Mouse (Mus musculus): ENCODE measurements at regions not wholly inside any gene's neighbourhood (a gene's known extent, or its start where the extent isn't known, plus 50 kb on each side); places are given as distances from the start of the nearest gene placed in this dataset.

DNA sequence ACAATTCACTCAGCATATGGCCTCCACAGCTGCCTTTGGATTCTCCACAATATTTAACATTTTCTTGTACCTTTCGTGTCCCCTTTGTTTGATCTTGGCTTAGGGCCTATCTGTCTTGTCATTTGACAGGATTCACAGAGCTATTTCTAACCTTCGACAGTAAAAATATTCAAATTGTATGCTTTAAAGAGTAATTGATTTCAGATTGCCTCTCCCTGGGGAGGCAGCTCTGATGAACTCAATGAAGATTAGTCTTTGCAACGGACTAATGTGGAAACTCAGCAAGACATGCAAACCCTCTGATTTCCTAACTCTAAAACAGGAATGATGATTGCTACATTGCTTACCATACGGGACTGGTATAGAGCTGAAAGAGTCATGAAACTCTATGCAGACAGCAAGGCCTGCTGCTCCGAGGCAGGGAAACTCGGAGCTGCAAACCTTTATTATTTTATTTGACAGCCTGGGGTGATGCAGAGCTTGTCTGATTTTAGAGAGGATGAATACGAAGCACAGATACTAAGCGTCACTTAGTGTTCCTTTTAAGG lies 67.2 kb upstream of the Cd28 start:
- no peak overlapping the region for H3K27ac ChIP-seq (replicated peaks)
- H3K9me3 ChIP-seq (replicated peaks), result no peaks in the 10 kb centered on the region
- no peaks in the 10 kb centered on the region for H3K27me3 ChIP-seq (replicated peaks)
- no peak overlapping the region for H3K9ac ChIP-seq (replicated peaks)
- 42% methylated on average over 8 of the region's 8 CpGs for WGBS
- no peak for ATAC-seq (ENCODE audit: low FRiP score)
- H3K4me1 ChIP-seq, result peaks cover 7% of the 10 kb centered on the region
- H3K4me3 ChIP-seq (replicated peaks), result no peak overlapping the region
- H3K4me2 ChIP-seq, result no peak overlapping the region
- H3K36me3 ChIP-seq, result no peaks in the 10 kb centered on the region

DNA sequence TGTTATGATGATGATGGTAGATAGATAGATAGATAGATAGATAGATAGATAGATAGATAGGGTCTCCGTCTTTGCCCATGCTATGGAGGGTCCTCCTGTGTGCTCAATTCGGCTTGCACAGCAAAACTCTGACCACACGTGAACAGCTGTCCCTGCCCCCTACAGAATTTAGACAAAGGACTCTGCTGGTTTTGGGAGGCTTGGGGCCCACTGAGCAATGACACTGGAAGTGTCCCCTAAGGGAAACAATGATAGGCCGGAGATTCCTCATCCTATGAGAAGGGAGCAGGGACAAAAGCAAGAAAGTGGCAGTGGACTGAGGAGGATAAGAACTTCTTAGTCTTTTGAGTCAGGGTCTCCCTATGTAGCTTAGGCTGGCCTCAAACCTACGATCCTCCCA lies 69.8 kb upstream of the Cd28 start:
- 74% methylated on average over 5 of the region's 5 CpGs for WGBS

DNA sequence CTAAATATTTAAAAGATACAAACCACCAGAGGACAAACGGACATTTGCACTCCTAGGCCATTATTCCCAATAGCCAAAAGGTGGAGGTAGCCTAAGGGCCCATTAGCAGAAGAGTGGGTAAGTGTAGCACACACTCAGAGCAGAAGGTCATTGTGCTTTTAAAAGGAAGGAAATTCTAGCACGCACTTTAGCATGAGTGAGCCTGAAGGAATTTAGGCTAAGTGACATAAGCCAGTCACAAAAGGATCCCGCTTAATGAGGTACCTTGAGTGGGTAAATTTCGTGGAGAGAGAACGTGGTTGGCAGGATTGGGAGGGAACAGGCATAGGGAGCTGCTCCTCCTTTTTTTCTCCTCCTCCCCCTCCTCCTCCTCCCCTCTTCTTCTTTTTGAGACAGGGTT lies 70.4 kb upstream of the Cd28 start:
- no peak overlapping the region for H3K4me3 ChIP-seq (replicated peaks)
- ATAC-seq (ENCODE audit: low FRiP score), result no peak
- no peaks in the 10 kb centered on the region for H3K36me3 ChIP-seq
- H3K4me1 ChIP-seq, result peaks cover 7% of the 10 kb centered on the region
- H3K27me3 ChIP-seq (replicated peaks), result no peaks in the 10 kb centered on the region
- H3K9me3 ChIP-seq (replicated peaks), result no peaks in the 10 kb centered on the region
- 76% methylated on average over 5 of the region's 5 CpGs for WGBS
- H3K9ac ChIP-seq (replicated peaks), result no peak overlapping the region
- no peak overlapping the region for H3K4me2 ChIP-seq
- H3K27ac ChIP-seq (replicated peaks), result no peak overlapping the region

More for the DNA sequence above, 69.8 kb upstream of the Cd28 start:
- H3K36me3 ChIP-seq, result no peaks in the 10 kb centered on the region
- no peak overlapping the region for H3K27ac ChIP-seq (replicated peaks)
- no peaks in the 10 kb centered on the region for H3K9me3 ChIP-seq (replicated peaks)
- no peaks in the 10 kb centered on the region for H3K27me3 ChIP-seq (replicated peaks)
- no peak for ATAC-seq (ENCODE audit: low FRiP score)
- H3K4me1 ChIP-seq, result peaks cover 7% of the 10 kb centered on the region
- H3K4me2 ChIP-seq, result no peak overlapping the region
- no peak overlapping the region for H3K4me3 ChIP-seq (replicated peaks)
- H3K9ac ChIP-seq (replicated peaks), result no peak overlapping the region

DNA sequence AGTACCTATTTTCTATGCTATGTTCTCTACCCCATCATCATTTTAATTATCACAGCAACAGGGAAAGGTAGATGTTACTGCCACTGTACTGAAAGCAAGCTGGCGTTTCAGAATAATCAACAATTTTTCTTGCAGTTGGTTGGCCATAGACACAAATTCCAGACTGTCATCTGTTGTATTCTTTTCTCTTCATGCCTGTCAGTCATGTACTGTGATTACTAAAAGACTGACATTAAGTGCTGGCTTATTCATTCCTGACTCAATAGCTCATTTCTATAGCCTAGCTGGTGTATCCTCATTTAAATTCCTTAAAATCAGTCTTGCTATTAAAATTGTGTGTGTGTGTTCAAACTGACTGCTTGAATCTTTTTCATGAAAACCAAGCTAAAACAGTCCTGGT lies 71.4 kb upstream of the Cd28 start:
- WGBS, result 66% methylated on average over 1 of the region's 1 CpGs
- no peak for ATAC-seq (ENCODE audit: low FRiP score)
- H3K36me3 ChIP-seq, result no peaks in the 10 kb centered on the region

DNA sequence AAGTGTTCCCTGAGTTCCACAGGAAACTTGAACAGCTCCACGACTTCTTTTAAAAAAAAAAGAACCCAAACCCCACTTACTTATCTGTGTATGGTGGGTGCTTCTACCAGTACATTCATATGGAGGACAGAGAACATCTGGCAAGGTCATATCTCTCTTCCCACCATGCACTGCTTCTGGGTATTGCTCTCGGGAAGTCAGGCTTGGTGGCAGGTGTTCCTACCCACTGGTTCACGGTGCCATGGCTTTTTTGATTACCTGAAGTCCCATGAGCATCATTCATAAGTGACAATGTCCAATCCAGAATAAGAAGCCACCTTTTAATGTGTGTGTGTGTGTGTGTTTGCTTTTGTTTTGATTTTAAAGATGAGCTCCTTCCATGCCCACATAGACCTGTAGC lies 73.8 kb upstream of the Cd28 start:
- no peaks in the 10 kb centered on the region for H3K9me3 ChIP-seq (replicated peaks)
- H3K4me3 ChIP-seq (replicated peaks), result no peak overlapping the region
- no peak for ATAC-seq (ENCODE audit: low FRiP score)
- no peak overlapping the region for H3K9ac ChIP-seq (replicated peaks)
- H3K4me1 ChIP-seq, result peaks cover 5% of the 10 kb centered on the region; the same call in 1 of the 2 replicates
- no peak overlapping the region for H3K4me2 ChIP-seq
- 61% methylated on average over 3 of the region's 3 CpGs for WGBS
- no peaks in the 10 kb centered on the region for H3K27me3 ChIP-seq (replicated peaks)
- no peak overlapping the region for H3K27ac ChIP-seq (replicated peaks)
- H3K36me3 ChIP-seq, result no peaks in the 10 kb centered on the region

More for the DNA sequence above, 71.4 kb upstream of the Cd28 start:
- peaks cover 7% of the 10 kb centered on the region for H3K4me1 ChIP-seq
- H3K27ac ChIP-seq (replicated peaks), result no peak overlapping the region
- H3K9ac ChIP-seq (replicated peaks), result no peak overlapping the region
- no peaks in the 10 kb centered on the region for H3K27me3 ChIP-seq (replicated peaks)
- H3K9me3 ChIP-seq (replicated peaks), result no peaks in the 10 kb centered on the region
- no peak overlapping the region for H3K4me3 ChIP-seq (replicated peaks)
- no peak overlapping the region for H3K4me2 ChIP-seq

DNA sequence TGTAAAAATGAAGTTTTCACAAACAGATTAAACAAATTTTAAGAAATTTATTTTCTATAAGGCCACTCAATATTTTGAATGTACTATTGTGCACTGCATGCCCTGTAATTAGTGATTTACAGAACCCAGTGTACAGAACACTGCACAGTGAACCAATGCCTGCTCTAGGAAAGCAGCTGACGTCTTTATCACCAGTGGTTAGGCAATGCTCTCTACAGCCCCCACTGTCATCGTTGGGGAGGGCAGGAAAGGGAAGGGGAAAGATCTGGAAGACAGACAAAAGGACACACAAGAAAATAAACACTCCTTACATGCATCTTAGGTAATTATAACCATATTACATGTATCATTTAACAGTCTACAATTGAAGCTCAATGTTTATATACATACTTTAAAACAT lies 74.4 kb upstream of the Cd28 start:
- WGBS, result 47% methylated on average over 2 of the region's 2 CpGs
- no peak for ATAC-seq (ENCODE audit: low FRiP score)
- H3K27me3 ChIP-seq (replicated peaks), result no peaks in the 10 kb centered on the region

DNA sequence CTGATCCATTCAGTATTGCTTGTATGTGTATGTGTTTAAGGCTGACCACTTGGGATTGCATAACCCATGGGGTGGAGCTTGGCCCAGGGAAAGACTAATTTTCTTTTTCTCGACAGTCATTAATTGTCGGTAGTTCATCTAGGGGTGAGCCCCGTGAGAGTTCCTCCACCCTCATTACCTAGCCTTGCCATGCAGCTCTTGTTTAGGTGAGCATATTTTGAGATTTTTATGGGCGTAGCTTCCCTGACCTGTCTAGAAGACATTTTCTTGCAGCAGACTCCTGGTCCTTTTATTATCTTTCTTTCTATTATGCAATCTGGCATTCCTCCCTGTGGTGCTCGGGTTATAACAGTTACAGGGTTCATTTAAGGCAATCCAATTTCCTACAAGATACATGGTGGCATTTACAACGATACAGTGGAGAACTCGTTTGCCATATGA lies 74.4 kb upstream of the Raph1 start:
- Histone ChIP-seq H3K9me3 (replicated peaks) (no peaks in the 10 kb centered on the region), H3K4me2 (no peak overlapping the region), H3K27ac (replicated peaks) (no peak overlapping the region), H3K27me3 (replicated peaks) (no peaks in the 10 kb centered on the region), H3K4me1 (peaks cover 5% of the 10 kb centered on the region; the same call in 1 of the 2 replicates), H3K4me3 (replicated peaks) (no peak overlapping the region), H3K36me3 (no peaks in the 10 kb centered on the region), H3K9ac (replicated peaks) (no peak overlapping the region)
- WGBS, result 37% methylated on average over 7 of the region's 7 CpGs
- peak; percentile 74 for ATAC-seq (ENCODE audit: low FRiP score)

More for the DNA sequence above, 74.4 kb upstream of the Cd28 start:
- no peak overlapping the region for H3K4me2 ChIP-seq
- H3K4me1 ChIP-seq, result peaks cover 5% of the 10 kb centered on the region; the same call in 1 of the 2 replicates
- H3K4me3 ChIP-seq (replicated peaks), result no peak overlapping the region
- H3K9ac ChIP-seq (replicated peaks), result no peak overlapping the region
- H3K27ac ChIP-seq (replicated peaks), result no peak overlapping the region
- H3K36me3 ChIP-seq, result no peaks in the 10 kb centered on the region
- H3K9me3 ChIP-seq (replicated peaks), result no peaks in the 10 kb centered on the region

DNA sequence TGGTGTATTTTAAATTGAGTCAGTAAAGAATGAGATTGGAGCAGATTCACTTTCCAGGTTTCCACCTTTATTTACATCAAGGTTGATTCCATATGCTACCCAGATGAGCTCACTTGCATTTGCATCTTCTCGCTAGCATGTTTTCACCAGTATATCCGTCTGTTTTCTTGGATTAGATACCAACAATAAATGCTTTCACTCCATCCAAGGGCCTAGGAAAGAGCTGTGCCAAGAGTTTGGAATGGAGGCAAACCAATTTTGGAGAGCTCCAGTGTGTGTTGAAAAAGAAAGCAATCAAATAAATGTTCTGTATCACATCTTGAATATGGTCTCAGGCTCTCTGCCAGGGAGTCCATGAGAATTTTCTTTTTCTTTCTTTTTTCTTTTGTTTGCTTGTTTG lies 72.6 kb upstream of the Raph1 start:
- no peak overlapping the region for H3K4me2 ChIP-seq
- no peak for ATAC-seq (ENCODE audit: low FRiP score)
- H3K4me1 ChIP-seq, result peaks cover 5% of the 10 kb centered on the region; the same call in 1 of the 2 replicates
- H3K4me3 ChIP-seq (replicated peaks), result no peak overlapping the region
- no peak overlapping the region for H3K9ac ChIP-seq (replicated peaks)
- 81% methylated on average over 2 of the region's 2 CpGs for WGBS
- no peaks in the 10 kb centered on the region for H3K9me3 ChIP-seq (replicated peaks)
- no peak overlapping the region for H3K27ac ChIP-seq (replicated peaks)
- H3K27me3 ChIP-seq (replicated peaks), result no peaks in the 10 kb centered on the region
- no peaks in the 10 kb centered on the region for H3K36me3 ChIP-seq

DNA sequence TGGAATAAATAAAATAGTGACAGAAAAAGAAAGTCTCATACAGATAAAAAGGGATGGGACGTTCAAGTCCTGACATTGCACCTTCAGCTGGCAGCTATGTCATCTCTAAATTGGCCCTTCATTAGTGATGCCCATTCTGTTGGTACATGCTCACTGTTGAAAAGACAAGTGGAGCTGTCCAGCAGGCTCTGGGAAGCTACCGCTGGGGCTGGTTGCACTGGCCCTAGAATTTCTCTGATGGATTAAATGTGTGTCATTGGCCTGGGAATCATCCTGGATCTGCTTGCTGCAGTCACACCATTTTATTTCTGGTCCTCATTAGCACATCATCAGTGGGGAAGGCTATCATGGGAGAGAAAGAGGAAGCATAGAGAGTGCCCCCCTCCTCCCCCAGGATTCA lies 72.2 kb upstream of the Raph1 start:
- Histone ChIP-seq H3K9me3 (replicated peaks) (no peaks in the 10 kb centered on the region), H3K4me2 (no peak overlapping the region), H3K27ac (replicated peaks) (no peak overlapping the region), H3K36me3 (no peaks in the 10 kb centered on the region), H3K4me3 (replicated peaks) (no peak overlapping the region), H3K4me1 (peaks cover 5% of the 10 kb centered on the region; the same call in 1 of the 2 replicates), H3K9ac (replicated peaks) (no peak overlapping the region), H3K27me3 (replicated peaks) (no peaks in the 10 kb centered on the region)
- 72% methylated on average over 2 of the region's 2 CpGs for WGBS
- ATAC-seq (ENCODE audit: low FRiP score), result no peak

DNA sequence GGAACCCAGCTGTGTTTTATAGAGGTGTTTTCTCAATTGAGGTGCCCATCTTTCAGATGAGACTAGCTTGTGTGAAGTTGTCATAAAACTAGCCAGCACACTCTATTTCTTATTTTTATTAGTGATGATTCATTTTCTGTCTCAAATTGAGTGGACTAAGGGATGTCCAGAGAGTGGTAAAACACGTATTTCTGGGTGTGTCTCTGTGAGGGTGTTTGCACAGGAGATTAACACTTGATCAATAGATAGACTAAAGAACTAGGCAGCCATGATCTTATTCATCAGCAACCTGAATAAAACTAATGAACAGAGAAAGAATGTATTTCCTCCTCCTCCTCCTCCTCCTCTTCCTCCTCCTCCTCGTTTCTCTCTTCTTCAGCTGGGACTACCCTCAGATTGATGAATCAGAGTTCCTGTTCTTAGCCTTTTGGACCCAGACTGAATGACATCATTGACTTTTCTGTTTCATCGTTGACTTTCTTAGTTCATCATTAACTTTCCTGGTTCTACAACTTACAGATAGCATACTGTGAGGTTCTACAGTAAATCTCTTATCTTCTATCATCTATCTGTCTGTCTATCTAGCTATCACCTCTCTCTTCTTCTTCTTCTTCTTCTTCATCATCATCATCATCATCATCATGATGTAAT lies 70.0 kb upstream of the Raph1 start:
- no peaks in the 10 kb centered on the region for H3K9me3 ChIP-seq (replicated peaks)
- no peaks in the 10 kb centered on the region for H3K27me3 ChIP-seq (replicated peaks)
- no peak overlapping the region for H3K9ac ChIP-seq (replicated peaks)
- WGBS, result 80% methylated on average over 3 of the region's 3 CpGs
- H3K36me3 ChIP-seq, result no peaks in the 10 kb centered on the region
- H3K4me2 ChIP-seq, result no peak overlapping the region
- peaks cover 5% of the 10 kb centered on the region; the same call in 1 of the 2 replicates for H3K4me1 ChIP-seq
- no peak for ATAC-seq (ENCODE audit: low FRiP score)
- no peak overlapping the region for H3K27ac ChIP-seq (replicated peaks)
- H3K4me3 ChIP-seq (replicated peaks), result no peak overlapping the region

DNA sequence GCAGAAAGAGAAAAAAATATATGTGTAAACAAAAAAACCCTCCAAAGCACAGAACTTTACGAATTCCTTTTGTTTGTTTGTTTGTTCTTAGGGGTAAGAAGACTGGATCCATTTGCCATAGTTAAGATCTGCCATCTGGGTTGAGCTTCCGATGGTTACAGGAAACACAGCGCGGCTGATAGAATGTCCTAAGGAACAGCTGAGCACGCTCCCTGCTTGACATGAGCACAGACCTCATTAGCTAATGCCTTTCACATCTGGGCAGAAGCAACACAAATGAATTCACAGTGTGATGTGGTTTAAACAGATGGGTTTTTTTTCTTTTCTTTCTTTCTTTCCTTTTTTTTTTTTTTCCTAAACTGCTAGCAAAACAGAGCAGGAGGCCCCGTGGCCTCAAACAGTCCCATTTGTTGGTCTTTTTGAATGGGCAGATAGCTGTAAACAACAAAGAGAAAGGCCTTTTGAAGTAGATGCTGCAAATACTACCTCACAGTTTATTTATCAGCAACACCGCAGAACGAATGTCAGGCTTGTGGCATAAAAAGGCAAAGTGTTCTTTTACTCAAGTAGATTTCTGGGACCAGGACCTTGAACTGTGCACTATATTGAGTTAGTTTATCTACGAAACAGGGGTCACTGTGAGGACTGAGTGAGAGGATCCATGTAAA lies 61.0 kb upstream of the Raph1 start:
- H3K27ac ChIP-seq (replicated peaks), result no peak overlapping the region
- WGBS, result 33% methylated on average over 9 of the region's 9 CpGs
- peaks cover 12% of the 10 kb centered on the region; the same call in 1 of the 2 replicates for H3K4me1 ChIP-seq
- ATAC-seq (ENCODE audit: low FRiP score), result no peak
- no peak overlapping the region for H3K4me2 ChIP-seq
- H3K27me3 ChIP-seq (replicated peaks), result no peaks in the 10 kb centered on the region
- H3K9ac ChIP-seq (replicated peaks), result no peak overlapping the region
- no peaks in the 10 kb centered on the region for H3K36me3 ChIP-seq
- H3K4me3 ChIP-seq (replicated peaks), result no peak overlapping the region
- H3K9me3 ChIP-seq (replicated peaks), result no peaks in the 10 kb centered on the region

DNA sequence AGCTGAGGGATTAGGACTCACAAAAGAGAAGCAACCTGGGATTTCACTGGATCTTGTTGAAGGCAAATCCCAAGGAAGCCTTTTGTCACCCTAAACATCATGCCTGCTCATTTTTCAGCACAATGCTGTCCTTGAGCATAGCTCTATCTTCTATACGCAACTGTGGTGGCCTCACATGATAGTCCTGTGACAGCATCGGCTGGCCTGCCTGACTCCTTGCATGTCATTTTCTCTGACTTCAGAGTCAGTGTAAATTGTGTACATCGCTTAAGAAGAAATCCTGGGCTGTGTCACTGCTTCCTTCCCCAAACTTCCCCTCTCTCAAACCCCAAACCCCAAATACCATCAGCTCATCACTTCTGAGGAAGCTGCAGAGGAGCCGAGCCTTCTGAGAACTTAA lies 60.5 kb upstream of the Raph1 start:
- Histone ChIP-seq H3K9me3 (replicated peaks) (no peaks in the 10 kb centered on the region), H3K4me3 (replicated peaks) (no peak overlapping the region), H3K36me3 (no peaks in the 10 kb centered on the region), H3K4me2 (no peak overlapping the region), H3K4me1 (peaks cover 12% of the 10 kb centered on the region; the same call in 1 of the 2 replicates), H3K27ac (replicated peaks) (no peak overlapping the region), H3K9ac (replicated peaks) (no peak overlapping the region), H3K27me3 (replicated peaks) (no peaks in the 10 kb centered on the region)
- 68% methylated on average over 4 of the region's 4 CpGs for WGBS
- ATAC-seq (ENCODE audit: low FRiP score), result no peak
